Mouse (Mus musculus) adrenal gland, adult 18-20 months (tissue): Measurements from ENCODE around the gene Pianp. TPM values are rescaled to one million over a fixed set of nuclear protein-coding genes. Genes with fewer than 3 reads are reported as not detected.

Experiments used
- DNase-seq, 2 experiments: peaks; one replicate each; pipeline ENCODE4 v3.0.0; 2021 to 2022; ENCODE audit warnings: low spot score in 2 of 2
- long read RNA-seq, 2 experiments: library from polyadenylated mRNA; stranded (forward); transcript quantifications; one replicate each; pipeline ENCODE4 v2.0.0; 2021
- total RNA-seq, 2 experiments: library from RNA; stranded (reverse); gene quantifications; 1 replicate in 1 of 2; 2 replicates in 1 of 2; pipeline ENCODE4 v1.2.3; 2021

Pianp gene
- 1 to 10 TPM; 1.6 to 3.0 TPM for total RNA-seq
- long read RNA-seq, experiment 1, partial matches to known transcripts: 2 of 6 reads
- long read RNA-seq, experiment 1, other reads (novel, unspliced or antisense): 1 of 6 reads
- long read RNA-seq, experiment 2: 0 reads

DNA sequence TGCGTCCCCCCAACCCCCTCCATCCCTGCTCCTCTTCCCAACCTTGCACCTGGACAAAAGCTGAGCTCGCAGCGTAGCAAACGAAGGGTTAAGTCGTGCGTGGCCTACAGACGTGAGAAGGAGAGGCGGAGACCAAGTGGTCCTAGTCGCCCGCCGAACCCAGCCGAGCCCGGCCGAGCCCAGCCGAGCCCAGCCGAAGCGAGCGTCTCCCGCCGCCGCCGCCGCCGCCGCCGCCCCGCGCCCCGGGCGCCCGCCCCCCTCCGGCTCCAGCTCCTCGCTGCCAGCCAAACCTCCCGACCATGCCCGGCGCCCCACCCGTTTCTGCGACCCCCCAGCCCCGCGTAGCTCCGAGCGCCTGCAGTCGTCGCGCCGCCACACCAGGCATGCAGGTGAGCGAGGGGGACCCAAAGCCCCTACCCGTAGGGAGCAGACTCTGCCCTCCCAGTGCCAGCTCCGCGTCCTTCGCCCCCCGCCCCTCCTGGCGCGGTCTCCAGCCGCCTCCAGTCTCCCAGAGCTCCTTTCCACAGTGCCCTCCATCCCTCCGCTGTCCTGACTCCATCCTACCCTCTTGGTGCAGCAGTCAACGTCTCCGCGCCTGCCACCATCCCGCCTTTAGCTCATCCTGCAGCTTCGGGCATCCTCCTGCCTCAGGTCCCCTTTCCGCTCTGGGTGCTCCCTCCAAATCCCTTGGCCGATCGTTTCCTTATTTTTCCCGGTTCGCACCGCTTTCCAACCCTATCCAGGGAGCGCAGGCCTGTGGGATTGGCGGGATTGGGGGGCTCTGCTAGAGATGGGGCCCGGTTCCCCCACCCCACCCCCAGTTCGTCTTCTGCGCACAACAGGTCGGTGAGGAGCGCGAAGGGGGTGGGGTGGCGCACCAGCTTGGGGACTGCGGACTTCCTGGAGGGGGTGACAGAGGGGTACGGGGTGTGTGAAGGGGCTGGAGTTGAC, at the start of gene Pianp:
Gene Pianp (plus strand): TSS at position 144 of the 951 bp plus-strand sequence.
- peak; percentile 85 to 87 for DNase-seq

- no peak for DNase-seq
Observed at GRCm38 (mm10) chr6:124953991-124954715, 42.3 kb upstream of the Pianp start.

GRCm38 (mm10) chr6:124955212-124955611, 41.3 kb upstream of the Pianp start:
- DNase-seq: no peak

GRCm38 (mm10) chr6:124958127-124958526, 38.4 kb upstream of the Pianp start:
- DNase-seq: no peak

GRCm38 (mm10) chr6:124959960-124960359, 36.5 kb upstream of the Pianp start:
- DNase-seq: no peak

- peak in 1 of 2 experiments; percentile 16 for DNase-seq
Observed at GRCm38 (mm10) chr6:124961021-124961420, 35.5 kb upstream of the Pianp start.

- no peak for DNase-seq
Observed at GRCm38 (mm10) chr6:124964638-124965037, 31.9 kb upstream of the Pianp start.

DNA sequence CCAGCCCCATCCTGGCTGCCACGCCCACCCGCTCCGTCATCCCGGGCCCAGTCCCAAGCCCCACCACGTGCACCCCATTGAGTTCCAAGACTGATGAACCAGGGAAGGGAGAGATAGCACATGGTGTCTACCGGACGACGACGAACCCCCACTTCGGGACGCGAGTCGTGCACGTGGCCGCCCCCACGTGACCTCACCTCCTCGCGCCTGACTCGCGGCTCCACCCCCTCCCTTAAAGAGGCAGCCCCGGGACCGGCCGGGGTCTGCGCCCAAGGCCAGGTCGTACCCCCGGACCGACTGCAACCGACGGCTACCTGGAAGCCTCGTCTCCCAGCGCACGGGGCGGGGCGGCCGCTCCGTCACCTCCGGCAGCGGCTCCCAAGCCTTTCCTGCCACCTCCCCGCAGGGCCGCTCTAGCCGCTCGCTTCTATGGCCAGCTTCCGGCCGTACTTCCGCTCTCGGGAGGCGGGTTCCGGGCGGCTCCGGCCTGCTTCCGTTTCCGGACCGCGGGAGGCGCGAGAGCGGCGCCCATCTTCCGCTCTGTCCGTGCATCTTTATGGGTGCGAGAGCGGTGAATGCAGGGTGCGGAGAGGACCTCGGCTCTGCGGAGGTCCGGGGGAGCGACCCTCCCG, 31.3 kb upstream of the Pianp start, which contains the start of gene Cops7a:
Gene Cops7a (minus strand): TSS at position 451 of the 632 bp plus-strand sequence.
- DNase-seq: peak; percentile 96 to 97

DNA sequence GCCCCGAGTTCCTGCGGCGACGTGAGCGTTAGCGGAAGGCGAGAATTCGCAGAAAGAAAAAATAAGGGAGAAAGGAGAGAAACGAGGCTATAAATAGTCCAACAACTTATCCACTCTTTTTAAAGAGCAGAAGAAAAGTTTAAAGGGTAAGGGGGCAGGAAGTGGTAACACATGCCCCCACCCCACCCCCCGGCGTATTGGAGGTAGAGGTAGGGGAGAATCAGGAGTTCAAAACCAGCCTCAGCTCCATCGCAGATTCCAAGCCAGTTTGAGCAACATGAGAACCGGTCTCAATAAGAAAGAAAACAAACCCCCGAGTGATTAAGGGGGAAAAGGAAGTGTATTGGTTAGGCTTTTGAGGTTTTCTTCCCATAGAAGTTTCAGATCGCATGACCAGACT, 30.7 kb upstream of the Pianp start:
- DNase-seq: no peak

GRCm38 (mm10) chr6:124966466-124967118, 29.9 kb upstream of the Pianp start:
- peak in 1 of 2 experiments; percentile 14 for DNase-seq

DNA sequence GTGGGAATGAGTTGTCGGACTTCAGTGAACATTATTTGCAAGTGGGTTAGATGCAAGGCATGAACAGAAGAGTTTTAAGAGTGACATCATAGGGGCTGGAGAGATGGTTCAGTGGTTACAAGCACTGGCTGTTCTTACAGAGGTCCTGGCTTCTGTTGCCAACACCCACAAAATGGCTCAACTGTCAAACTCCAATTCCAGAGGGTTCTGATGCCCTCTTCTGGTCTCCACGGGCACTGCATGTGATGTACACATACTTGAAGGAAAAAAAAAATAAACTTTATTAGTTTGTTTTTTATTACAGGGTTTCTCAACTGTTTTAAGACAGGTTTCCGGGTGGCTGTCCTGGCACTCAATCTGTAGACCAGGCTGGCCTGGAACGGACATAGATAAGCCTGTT, 28.7 kb upstream of the Pianp start:
- DNase-seq: peak; percentile 40 to 44

- no peak for DNase-seq
Observed at GRCm38 (mm10) chr6:124992241-124992640, 4.3 kb upstream of the Pianp start.

DNA sequence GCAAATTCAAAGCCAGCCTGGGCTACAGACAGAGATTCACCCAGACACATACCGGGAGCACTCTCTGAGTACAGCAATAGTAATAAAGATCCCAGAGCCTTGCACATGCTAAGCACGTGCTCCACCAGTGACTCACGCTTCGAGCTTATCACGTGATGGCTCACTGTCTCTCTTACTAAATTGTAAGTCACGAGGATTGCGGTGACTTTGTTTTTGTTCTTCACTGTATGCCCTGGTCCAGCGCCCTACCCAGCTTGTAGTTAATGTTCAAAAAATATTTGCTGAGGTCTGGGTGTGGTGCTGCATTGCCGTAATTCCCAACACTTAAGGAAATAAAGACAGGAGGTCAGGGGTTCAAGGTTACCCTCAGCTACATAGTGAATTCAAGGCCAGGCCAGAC, 3.1 kb upstream of the Pianp start:
- peak in 1 of 2 experiments; percentile 56 for DNase-seq

- peak in 1 of 2 experiments; percentile 28 for DNase-seq
Observed at GRCm38 (mm10) chr6:124993876-124994275, 2.6 kb upstream of the Pianp start.

- peak; percentile 51 to 58 for DNase-seq
Observed at GRCm38 (mm10) chr6:124995246-124995645, 1.2 kb upstream of the Pianp start.

DNA sequence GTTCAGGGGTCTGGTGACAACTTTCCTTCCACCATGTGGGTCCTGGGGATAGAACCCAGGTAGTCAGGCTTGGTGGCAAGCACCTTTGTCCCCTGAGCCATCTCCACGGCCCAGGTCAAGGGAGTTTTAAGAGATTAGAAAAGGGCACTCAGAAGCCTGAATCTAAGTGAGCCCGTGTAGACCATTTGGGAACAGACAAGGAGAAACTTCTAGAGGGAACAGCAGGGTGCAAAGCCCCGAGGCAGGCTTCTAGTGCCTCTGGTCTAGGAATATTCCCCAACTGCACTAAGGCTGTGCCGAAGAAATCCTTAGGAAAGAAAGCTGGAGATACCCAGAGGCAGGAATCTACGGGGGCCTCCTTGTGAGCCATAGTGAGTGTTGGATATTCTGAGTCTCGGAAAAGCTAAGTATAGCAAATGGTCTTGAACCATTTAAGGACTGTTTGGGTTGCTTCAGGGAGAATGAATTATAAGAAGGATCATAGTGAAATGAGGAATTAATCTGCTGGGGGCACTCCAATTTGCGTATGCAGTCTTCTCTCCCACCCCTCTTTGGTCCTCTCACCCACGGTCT, 577 bp upstream of the Pianp start:
- DNase-seq: no peak

DNA sequence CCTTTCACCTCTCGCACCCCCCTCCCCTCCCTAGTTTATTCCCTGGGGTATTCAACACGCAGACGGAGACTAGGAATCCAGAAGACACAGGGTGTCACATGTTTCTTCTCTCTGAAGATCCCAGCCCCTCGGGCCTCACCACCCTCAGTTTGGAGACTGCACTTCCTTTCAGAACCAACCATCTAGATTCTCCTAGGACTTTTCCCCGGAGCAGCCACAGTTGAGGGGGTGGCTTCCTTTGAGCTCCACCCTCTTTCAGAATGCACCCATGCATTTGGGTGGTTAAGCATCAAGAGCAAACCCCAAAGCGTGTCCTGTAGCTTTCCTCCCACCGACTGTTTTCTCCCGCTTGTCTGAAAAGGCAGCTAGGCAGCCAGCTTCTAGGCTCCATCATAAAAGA, 1.6 kb downstream of the Pianp start:
- no peak for DNase-seq

DNA sequence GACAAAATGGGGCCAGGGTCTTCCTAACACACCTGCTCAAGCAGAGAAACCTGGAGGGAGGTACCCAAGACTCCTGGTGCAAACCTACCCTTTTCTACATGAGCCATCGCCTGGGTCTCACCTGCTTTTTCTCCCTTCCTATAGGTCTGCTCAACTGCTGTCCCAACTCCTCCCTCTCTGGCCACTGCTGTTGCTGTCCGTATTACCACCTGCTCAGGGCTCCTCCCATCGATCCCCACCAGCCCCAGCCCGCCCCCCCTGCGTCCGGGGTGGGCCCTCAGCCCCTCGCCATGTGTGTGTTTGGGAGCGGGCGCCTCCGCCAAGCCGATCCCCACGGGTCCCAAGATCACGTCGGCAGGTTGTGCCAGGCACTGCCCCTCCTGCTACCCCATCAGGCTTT, 2.6 kb downstream of the Pianp start:
- no peak for DNase-seq

GRCm38 (mm10) chr6:124999546-124999945, 3.1 kb downstream of the Pianp start:
- DNase-seq: no peak

DNA sequence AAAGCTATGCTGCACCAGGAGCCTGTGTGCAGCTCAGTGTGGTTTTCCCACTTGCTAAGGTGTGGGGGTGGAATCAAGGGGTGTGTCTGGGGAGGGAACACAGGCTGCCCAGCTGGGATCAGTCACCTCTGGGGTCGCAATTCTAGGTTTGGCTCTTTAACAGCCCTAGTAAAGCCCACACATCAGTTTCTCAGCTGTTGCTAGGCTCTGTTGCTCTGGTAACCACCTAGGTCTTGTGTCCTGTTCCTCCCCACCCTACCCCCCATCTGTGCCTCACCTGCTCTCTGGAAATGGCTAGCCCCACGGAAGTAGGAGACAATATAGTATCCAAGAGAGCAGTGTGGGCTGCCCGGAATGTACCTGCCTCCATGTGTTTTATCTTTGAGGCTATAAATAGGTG, 7.2 kb downstream of the Pianp start:
- no peak for DNase-seq
